Mouse (Mus musculus): ENCODE measurements around the gene Sox15. TPM values are rescaled to one million over a fixed set of nuclear protein-coding genes. Genes with fewer than 3 reads are reported as not detected.
"Not testable (repeated sequence)": the region's sequence is repeated elsewhere in the genome, so short reads cannot be mapped to it uniquely, and the experiment has no call there.

Sox15 gene
- polyA plus RNA-seq, 2 experiments from 2014 or later: 0.81 TPM; not detected in 1

DNA sequence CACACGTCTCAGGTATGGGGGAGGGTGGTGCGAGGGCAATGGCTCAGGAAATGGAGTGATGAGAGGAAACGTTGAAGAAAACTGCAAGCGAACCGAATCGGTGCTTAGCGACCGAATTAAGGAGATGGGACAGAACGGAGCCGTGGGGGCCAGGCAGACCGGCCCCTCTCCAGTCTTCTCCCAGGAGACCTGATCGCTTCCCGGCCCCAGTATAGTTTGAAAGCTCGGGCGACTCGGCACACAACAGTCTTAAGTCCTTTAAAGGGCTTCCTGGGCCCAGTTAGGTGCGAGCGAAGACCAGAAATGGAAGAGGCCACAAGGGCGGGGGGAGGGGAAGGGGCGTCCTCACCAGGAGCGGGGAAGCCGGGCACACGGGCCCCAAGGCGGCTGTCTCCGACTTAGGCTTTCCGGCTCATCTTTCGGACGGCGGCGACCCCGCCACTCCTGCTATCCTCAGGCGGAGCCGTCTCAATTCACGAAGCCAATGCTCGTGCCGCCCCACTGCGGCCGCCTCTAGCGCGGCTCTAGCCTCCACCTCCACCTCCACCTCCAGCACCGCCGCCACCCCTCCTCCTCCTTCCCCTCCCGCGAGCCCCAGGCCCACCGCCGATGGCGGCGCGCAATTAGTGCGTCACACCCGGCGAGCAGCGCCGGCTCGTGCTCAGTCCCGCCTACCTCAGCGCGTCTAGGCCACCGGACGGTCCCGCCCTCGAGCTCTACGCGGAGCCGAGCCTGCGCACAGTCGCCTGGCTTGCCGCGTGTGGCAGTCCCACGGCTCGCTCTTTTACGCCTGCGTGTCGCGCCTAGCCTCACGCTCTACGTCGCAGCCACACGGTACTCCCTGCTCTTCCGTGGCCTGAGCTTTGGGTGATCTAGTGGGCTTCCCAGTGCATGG is 26.4 kb downstream of the Sox15 start, which contains the start of gene Senp3:
Senp3 (minus strand) TSS at position 771 of the 895 bp plus-strand sequence.
- ATAC-seq: peak; percentile 96

DNA sequence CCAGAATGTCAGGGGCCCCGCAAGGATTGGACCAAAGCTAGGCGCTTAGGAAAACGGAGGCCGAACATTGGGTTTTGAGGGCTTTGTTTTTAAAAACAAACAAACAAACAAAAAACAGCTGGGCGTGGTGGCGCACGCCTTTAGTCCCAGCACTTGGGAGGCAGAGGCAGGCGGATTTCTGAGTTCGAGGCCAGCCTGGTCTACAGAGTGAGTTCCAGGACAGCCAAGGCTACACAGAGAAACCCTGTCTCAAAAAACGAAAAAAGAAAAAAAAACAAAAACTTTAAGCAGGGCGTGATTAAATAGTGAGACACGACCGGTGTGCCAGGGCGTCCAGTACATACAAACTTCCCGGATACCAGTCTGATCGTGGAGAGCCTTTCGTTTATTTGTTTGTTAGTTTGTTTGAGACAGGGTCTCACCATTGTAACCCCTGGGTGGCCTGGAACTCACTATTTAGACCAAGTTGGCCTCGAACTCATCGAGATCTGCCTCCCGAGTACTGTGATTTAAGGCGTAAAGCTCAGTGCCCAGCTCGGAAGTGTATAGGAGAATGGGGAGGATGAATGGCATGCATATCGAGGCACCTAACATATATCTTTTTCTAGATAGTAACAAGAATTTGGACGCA is 27.2 kb downstream of the Sox15 start:
- peak; percentile 7 for ATAC-seq

DNA sequence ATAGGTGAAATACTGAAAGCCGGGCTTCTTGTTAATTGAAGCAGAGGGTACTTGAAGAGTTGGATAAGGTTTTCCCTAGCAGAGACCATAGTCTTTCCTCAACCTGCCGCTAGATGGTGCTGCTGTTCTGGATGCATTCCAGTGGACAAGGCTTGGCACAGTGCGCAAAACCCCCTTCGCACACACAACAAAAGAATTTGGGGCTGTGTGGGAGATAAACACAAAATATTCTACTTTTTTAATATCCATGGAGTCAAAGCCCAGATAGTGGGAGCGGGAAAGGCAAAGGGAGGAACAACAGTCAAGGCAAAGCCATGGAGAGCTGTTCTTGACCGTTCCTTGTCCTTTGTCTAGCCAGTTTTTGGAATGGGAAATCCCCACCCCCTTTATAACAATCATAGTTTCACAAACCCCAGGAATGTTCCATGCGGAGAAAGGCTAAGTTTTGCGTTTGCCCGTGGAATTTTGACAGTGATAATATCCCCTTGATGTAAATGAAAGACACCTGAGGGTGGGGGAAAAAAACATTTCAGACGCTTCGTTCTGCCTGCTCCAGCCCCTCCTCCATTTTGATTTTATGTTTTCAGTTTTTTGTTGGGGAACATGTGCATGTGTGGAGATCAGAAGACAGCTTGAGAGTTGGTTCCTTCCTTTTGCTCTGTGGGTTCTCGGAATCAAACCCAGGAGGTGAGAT is 27.9 kb downstream of the Sox15 start:
- peak; percentile 45 for ATAC-seq

DNA sequence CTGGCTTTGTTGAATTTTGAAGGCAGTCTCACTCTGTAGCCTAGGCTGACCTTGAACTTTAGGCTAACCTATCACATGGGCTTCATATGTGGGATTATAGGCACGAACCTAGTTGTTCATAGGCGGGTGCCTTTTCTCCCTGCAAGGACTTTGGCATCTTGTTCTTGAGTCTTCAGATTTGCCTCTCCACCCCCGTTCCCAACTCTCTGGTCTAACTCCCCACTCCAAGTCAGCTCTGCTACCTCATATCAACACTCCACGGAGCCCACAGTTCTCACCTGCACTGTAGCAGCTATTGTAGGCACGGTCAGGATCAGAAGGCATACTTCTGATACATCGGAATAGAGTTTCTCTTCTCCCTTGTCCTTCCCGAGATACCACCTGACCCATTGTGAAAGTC is 28.5 kb downstream of the Sox15 start:
- ATAC-seq: no peak

DNA sequence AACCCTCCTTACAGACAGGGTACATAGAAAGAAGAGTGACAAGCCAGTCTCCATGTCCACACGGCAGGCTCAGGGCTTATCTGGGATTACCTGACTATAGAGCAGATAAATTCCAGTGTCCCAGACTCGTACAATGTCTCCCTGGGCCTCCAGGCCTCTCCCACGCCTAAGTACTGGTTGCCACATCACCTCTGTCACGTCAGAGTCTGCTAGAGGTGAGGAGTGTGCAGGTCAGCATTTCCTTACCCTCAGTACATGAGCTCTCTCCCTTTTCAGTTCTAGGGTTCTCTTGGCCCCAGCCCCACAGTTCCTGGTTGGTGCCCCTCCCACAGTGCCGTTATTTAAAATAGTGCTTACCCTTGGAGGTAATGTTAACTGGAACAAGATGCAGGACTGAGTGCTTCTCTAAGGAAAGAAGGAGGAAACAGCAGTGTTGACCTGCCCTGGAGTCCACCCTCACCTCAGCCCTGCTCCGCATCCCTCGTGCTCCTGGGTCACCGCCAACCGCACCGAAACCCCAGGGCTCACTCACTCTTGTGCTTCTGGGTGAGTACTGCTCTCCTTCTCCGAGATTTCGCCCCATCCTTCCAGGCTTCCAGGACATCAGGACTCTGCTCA is 29.1 kb downstream of the Sox15 start:
- ATAC-seq: no peak

DNA sequence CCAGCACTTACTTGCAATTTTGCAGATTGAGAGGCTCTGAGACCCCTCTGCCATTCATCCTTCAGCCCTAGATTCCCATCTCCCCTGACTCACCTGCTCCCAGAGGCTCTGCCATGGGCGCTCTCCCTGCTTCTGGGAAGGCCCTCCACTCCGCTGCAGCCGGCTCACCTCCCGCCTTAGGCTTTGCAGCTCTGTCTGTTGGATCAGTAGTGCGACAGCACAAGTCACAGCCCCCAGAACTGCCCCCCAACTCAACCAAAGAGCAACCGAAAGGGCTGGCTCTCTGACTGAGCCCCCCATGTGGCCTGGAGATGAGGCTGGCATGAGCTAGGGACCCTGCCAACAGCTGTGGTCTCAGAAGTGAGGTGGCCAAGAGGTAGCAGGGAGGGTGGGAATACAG is 29.8 kb downstream of the Sox15 start:
- ATAC-seq: no peak

DNA sequence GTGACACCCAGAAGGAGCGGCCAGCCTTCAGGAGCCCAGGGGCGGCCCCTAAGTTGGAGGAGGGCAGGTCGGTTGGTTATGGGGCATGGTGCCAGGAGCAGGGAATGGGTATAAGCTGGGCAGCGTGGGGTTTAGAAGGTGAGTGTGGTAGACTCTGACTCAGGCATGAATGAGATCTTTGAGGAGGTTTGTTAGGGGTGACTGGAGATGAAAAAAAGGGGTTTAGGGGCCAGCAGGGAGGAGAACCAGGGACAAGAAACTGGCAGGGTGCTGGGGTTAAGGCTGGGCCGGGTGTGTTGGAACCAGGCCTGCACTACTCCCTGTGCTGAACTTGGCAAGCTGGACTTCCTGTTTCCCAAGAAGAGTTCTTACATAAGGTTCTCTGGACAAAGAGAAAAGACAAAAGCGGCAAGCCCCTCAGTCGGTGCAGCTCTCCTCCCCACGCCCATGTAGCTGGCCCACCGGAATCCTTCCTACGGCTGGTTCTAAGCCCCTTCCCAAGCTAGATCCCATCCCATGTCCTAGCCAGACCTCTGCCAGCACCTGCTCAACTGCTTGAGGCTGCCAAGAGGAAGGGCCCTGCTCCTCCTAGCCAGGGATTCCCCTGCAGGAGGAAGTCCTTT is 30.5 kb downstream of the Sox15 start, which contains the start of gene Tnfsf13:
Tnfsf13 (minus strand) TSS at position 259 of the 623 bp plus-strand sequence.
- ATAC-seq: no peak

DNA sequence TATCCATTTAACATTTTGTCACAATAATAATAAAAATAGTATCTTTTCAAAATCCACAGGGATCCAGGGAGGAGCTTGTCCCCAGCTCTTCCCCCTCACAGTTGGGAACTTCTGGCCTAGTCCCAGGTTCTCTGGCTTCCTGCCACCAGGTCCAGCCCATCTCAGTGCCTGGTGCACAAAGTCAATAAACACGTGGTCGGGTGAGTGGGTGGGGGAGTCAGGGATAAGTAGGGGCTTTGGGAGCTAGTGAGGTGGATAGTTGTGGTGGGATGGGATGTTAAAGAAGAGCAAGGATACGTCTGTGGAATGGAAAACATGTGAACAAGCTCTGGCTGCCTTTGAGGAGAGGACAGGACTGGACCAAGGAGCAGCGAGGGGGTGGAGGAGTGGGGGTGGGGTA is 31.3 kb downstream of the Sox15 start:
- no peak for ATAC-seq

DNA sequence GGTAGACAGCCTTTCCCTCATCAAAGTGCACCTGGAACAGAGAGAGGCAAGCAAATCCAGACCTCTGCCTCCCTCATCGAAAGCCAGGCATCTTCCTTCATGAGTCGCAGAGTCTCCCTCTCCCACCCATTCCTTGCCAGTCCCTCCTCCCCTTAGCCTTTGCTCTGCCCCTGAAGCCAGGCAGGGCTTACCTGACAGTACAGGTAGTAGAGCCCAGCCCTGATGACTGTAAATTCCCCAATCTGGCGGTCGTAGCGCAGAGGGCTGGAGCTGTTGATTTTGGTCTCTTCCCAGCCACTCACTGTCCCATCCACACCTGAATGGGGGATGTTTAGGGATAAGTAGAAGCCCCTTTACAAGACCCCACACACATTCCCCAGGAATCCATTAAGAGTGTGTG is 31.9 kb downstream of the Sox15 start:
- no peak for ATAC-seq

DNA sequence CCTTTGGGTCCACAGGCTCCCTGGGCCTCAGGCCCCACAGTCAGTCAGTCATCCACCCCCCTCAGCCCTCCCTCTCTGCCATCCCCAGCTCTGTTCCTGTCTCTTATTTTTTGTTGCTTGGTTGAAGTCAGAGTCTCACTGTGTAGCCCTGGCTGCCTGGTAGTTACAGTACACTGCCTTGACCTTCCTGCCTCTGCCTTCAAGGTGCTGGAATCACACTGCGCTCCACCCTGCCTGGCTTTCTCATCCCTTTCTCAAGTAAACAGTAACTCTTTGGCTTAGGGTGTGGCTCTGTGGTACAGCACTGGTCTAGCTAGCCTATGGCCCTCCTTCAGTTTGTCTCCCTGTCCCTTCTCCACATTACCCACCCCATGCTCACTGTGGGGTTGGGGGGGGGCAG is 34.8 kb downstream of the Sox15 start:
- ATAC-seq: no peak

DNA sequence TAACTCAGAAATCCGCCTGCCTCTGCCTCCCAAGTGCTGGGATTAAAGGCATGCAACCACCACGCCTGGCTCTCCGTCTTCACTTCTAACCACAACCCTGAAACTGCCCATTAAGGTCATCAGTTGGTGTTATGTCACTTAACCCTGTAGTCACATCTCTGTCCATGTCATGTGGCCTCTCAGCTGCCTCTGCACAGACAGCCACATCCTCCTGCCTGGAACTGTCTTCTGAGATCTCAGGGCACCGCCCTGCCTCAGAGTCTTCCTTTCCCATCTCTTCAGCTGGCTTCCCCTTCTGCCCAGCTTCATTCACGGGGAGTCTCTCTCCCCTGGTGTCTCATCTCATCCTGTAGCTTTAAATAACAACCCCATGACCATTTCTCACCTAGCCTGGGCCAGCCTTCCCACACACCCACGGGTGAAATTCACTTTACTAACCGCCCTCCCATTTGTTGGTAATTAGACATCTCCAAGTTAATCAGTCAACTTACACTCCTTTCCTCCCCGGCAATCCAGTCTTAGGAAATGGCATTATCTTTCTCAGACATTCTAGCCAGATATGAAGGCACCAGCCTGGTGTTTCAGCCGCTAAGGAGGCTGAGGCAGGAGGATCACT is 37.2 kb downstream of the Sox15 start:
- ATAC-seq: no peak

DNA sequence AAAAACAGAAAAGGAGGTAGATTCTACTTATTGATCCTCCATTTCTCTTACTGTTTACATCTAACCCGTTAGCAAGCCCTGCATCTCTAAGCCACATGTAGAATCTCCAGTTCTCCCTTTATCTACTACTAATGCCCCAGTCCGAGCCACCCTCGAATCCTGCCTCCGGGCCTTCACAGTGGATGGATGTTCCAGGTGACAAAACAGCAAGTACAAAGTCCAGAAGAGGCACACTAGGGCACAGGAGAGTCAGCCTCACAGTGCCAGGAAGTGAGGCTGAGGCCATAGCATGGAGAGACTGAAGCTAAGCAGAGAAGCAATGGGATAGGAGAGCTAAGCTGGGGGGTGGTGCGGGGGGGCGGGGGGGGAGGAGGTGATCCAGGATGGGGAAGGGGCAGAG is 37.7 kb downstream of the Sox15 start:
- no peak for ATAC-seq

DNA sequence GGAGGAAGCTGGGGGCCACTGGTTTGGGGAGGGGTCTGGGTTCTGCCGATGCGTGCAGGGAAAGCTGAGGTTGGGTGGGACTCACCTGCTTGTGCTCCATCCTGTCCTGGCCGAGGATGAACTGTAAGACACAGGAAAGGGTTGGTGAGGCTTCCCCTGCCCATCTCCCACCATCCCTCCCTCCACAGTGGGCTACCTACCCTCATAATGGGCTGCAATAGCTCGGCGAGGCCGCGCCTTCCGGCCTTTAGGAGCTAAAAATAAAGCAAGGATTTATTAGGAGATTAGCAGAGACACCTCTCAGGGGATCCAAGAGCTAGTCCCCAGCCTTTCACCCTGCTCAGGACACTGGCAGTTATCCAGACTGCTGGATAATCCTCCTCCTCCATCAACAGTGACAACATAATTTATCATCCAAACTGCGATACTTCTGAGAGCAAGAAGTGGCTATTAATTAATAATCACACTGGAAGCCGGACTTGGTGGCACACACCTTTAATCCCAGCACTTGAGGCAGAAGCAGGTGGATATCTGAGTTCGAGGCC is 38.4 kb downstream of the Sox15 start:
- ATAC-seq: no peak

DNA sequence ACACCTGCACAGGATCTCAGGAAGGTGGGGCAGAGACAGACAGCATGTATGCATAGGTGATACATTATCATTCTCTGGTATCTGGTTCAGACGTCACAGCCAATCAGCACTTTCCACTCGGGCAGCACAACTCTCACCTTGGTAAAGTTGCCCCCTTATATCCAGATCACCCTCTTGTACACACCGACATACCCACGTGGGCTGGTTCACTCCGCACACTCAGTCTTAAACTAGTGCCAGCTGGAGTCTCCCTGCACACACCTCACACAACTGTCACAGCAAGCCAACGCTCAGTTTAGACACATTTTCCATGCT is 39.9 kb downstream of the Sox15 start:
- ATAC-seq: no peak

DNA sequence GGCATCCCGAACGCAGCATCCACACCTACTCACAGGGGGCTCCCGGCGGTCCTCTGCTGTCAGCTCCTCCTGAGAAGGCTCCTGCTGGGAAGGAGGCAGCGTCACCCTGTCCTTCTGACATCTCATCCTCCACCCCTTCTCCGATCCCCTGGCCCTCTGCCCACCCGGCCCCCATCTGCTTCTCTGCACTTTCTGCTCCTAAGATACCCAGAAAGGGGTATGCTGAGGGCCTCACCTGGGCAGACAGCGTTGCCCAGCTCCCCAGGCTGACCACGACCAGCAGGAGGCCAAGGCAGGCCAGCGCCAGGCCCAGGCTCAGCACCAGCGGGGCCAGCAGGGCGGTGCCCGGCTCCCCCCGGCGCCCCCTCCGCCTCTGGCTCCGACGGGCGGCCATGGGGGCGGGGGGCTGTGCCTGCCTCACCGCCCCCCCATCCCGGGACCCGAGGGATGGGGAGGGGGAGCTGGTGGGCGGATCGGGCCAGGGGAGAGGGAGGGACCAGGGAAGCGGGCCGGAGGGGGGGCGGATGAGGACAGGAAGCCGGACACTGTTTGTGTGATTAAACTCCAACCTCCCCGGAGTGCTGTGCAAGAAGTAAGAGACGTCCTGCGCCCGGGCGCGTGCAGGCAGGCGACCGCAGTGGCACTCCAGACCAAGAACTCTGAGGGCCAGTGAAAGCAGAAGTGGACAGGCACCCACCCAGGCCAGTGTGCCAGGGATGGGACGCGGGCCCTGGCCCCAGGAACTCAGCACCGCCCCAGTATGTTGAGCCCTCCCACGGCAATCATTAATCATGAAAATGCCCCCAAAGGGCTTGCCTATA is 40.5 kb downstream of the Sox15 start, which contains the start of the genes Tnfsf12 and Tnfsfm13:
Tnfsf12 (minus strand) TSS at position 489 of the 821 bp plus-strand sequence.
Tnfsfm13 (minus strand) TSS at position 738 of the 821 bp plus-strand sequence.
- no peak for ATAC-seq

DNA sequence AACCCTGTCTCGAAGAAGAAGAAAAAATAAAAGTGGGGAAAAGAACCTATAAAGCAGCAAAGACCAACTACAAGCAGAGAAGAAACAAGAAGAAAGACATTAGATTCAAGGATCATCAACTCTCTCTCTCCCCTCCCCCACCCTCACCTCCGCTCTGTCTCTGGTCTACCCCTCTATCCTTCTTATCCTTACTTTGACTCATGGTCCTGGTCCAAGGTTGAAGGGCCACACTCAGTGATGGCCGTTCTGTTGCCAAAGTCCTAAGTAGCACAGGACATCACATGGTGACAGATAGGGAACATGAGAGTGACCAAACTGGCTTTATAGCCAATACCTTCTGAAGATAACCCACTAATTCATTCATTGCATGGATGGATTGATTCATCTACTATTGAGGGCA is 42.3 kb downstream of the Sox15 start:
- no peak for ATAC-seq

DNA sequence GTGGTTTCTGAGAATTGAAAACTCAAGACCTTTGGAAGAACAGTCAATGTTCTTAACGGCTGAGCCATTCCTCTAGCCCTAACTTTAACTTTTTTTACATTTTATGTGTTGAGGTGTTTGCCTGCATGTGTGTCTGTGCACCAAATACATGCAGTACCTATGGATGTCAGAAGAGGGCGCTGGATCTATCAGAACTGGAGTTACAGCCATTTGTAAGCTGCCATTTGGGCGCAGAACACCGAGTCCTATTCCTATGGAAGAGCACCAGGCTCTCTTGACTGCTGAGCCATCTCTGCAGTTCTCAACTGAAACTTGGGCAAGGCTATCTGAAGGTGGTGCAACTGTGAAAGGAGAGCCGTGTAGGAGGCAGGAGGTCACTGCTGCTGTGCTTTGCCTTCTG is 43.5 kb downstream of the Sox15 start:
- ATAC-seq: no peak

DNA sequence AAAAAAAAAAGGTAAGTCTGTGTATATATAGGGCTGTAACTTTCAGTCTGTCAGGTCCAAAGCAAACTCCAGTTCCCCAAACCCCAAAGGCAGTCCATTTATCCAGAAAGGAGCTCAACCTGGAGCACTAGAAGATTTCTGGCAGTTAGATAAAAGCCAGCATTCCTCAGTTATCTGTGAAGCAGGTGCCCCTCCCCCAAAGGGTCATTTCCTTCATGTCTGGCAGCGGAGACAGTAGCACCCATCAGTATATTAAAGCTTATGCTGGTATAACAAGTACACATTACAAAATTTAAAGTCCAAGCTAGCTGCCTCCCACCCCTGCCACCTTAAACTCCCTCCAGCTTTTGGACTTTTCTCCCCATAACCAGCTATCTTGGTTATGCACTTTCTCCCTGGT is 44.5 kb downstream of the Sox15 start:
- no peak for ATAC-seq

DNA sequence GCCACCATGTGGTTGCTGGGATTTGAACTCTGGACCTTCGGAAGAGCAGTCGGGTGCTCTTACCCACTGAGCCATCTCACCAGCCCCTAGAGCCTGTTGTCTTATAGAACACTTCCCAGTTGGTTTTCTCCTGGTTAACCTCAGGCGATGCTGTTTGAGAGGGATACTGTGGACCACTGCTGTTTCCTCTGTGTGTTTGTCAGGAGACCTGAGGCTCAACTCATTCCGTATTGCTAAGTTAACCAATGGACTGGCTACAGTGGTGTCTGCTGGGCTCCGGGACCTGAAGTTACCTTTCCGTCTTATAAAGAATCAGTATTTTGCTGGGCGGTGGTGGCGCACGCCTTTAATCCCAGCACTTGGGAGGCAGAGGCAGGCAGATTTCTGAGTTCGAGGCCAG is 47.8 kb downstream of the Sox15 start:
- not testable (repeated sequence) for ATAC-seq

DNA sequence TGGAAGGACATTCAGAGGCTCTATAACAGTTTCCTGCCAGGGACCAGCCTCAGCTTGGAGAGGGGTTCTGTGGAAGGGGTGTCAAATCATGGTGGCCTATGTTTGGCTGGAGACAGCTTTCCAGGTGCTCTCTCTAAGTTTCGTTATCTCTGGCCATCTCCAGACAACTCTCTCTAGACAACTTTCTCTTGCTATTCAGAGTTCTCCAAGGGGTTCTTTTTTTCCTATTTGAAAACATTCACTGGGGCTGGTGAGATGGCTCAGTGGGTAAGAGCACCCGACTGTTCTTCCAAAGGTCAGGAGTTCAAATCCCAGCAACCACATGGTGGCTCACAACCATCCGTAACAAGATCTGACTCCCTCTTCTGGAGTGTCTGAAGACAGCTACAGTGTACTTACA is 48.3 kb downstream of the Sox15 start:
- not testable (repeated sequence) for ATAC-seq

Measured in CD4-positive, CD25-positive, alpha-beta regulatory T cell, adult 4 months (primary cell).